Mouse (Mus musculus) cerebellum, adult 8-10 months (tissue): ENCODE data around the gene Pax7.

Experiments used
- DNase-seq: peaks from one replicate; pipeline ENCODE4 v3.0.0; 2022

The Pax7 gene

DNA sequence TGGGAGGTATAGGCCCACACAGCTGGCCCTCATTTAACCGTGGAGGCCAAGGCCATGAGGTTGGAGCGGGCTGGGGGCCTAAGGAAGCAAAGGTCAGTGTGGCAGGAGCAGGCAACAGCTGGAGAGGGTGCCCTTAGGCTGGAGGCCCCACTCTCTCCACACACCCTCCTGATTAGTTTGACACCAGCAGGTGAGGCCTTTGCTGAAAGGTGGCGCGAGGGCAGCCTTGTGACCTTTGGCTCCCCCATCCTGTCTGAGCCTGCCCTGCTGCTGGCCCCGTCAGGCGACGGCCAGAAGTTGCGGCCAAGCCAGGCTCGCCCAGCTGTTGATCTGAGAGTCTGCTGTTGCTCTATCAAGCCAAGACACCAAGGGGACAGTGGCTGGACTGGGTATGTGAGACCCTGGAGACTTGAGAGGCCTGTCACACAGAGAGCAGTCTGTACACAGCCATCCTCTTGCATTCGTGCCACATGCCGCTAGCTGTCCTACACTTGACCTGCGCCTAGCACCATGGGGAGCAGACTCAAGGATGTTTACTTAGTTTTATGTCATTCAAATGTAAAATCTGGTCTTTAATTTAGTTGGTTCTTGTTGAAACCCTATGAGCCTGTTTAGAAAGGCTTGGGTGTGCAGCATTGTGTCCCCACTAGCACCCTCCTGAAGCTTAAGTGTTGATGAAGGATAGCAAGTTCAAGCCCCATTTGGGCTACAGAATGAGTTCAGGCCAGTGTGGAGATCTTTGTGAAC lies 86.0 kb downstream of the Pax7 start:
- DNase-seq, result no peak

- no peak for DNase-seq
Measured at GRCm38 (mm10) chr4:139746177-139746576, 87.2 kb downstream of the Pax7 start.

- DNase-seq, result no peak
Measured at GRCm38 (mm10) chr4:139744765-139745395, 88.4 kb downstream of the Pax7 start.

GRCm38 (mm10) chr4:139743626-139744025 lies 89.7 kb downstream of the Pax7 start:
- DNase-seq, result no peak

GRCm38 (mm10) chr4:139737035-139737434 lies 96.3 kb downstream of the Pax7 start:
- no peak for DNase-seq

DNA sequence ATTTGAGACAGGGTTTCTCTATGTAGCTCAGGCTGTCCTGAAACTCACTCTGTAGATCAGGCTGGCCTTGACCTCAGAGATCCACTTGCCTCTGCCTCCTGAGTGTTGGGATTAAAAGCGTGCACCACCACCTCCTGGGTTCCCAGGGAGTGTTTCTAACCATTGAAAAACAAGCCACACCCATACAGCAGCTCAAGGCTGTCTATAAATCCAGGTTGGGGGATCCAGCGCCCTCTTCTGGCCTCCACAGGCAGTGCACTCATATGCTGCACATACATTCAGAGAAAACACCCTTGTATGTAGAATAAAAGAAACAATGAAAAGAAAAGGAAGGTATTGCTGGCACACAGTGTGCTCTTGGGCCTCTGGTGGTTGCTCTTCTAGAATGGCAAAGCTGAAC lies 106.2 kb downstream of the Pax7 start:
- DNase-seq, result no peak

- no peak for DNase-seq
Measured at GRCm38 (mm10) chr4:139725421-139725820, 107.9 kb downstream of the Pax7 start.

DNA sequence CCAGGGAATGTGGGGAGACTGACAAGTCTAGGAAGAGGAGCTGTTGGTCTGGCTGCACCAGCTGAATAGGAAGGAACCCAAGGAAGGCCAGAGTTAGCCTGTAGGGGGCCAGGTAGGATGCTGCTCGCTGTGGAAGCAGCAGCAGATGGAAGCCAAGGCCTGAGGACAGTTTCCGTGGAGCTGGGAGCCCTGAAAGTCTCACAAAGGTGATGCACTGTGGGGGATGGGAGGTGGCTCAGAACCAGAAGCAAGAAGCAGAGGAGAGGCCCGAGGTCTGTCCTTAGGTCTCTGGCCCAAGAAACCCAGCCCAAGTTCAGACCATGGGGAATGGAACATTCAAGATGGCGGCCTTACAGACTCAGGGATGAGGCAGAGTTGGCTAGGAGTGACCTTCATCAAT lies 109.0 kb downstream of the Pax7 start:
- no peak for DNase-seq

DNA sequence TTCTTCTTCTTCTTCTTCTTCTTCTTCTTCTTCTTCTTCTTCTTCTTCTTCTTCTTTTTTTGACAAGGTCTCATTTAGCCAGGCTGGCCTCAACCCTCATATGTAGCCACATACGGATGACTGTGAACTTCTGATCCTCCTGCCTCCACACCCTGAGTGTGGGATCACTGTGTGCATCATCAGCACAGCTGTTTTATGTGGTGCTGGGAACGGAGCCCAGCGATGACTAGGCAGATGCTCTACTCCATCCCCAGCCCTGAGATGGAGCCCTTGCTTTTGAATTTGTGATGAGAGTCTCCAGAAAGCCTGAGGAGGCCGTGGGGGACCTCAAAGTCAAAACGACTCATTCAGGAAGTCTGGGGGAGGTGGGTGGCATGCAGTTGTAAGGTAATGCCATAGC lies 114.3 kb downstream of the Pax7 start:
- DNase-seq, result no peak

- DNase-seq, result no peak
Measured at GRCm38 (mm10) chr4:139716477-139717169, 116.7 kb downstream of the Pax7 start.

GRCm38 (mm10) chr4:139715241-139715932 lies 117.9 kb downstream of the Pax7 start:
- DNase-seq, result no peak

DNA sequence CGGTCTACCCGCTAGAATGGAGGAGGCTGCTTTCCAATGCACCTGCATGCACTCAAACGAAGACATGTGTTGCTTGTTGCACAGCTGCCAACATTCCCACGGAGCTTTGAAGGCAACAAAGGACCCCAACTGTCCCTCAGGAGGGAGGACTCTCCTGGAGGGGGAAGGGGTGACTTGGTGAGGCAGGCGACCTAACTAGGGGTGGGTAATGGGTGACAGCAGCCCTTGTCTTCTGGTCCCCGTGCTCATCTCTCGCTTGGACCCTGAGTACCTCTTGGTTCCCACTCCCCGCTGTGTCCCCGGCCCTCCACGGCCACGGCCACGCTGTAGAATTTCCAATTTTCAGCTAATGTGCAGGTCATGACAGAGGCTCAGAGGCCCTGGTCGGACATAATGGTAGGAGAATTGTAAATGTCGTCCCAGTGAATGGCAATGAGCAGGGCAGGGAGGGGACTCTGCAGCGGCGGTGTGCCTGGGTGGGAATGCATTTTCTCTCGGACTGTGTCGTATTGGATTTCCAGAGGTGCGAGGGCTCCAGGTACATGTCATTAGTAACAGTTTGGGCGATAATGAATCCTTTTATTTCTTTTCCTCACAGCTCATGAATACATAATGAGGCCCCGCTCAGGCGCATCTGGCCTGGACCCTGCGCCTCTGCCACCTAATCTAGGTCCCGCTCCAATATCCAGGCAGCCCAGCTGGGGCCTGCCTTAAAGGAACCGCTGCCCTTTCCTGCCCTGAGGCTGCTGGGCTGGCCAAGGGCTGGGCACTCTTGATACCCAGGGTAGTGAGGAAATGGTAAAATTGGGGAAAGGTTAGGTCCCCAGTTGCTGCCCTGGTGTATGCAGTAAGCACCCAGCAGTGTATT lies 122.6 kb downstream of the Pax7 start:
- no peak for DNase-seq

GRCm38 (mm10) chr4:139705986-139706385 lies 127.3 kb downstream of the Pax7 start:
- DNase-seq, result no peak

DNA sequence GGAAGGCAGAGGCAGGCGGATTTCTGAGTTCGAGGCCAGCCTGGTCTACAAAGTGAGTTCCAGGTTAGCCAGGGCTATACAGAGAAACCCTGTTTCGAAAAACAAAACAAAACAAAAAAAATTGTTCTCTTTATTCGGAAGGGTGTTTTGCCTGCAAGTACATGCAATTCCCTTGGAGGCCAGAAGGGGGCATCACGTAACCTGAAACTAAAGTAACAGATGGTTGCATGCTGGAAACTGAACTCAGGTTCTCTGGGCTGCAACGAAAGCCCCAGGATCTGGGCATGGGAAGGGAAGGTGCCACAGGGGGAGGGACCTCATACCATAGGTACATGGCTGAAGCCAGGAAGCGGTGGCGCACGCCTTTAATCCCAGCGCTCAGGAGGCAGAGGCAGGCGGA lies 129.9 kb downstream of the Pax7 start:
- no peak for DNase-seq

GRCm38 (mm10) chr4:139702914-139703313 lies 130.4 kb downstream of the Pax7 start:
- DNase-seq, result no peak

- no peak for DNase-seq
Measured at GRCm38 (mm10) chr4:139698602-139699001, 134.7 kb downstream of the Pax7 start.

GRCm38 (mm10) chr4:139697755-139698154 lies 135.6 kb downstream of the Pax7 start:
- no peak for DNase-seq

DNA sequence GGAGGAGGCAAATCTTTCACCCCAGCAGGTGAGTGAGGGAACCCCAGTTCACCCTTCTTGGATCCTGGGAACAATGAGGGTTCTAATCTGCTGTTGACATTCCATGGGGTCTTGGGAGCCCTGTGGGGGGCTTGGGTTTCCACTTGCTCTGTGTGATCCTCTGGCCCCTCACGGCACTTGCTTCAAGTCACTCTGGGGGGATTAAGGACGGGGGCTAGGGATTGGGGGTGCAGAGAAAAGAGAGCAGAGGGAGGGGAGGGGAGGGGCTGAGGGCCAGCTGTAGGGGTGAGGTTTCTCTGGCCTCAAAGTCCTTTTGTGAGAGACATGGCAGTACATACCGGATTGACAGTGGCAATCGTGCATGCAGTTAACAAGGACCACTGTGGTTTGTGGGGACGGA lies 140.0 kb downstream of the Pax7 start:
- DNase-seq, result no peak

DNA sequence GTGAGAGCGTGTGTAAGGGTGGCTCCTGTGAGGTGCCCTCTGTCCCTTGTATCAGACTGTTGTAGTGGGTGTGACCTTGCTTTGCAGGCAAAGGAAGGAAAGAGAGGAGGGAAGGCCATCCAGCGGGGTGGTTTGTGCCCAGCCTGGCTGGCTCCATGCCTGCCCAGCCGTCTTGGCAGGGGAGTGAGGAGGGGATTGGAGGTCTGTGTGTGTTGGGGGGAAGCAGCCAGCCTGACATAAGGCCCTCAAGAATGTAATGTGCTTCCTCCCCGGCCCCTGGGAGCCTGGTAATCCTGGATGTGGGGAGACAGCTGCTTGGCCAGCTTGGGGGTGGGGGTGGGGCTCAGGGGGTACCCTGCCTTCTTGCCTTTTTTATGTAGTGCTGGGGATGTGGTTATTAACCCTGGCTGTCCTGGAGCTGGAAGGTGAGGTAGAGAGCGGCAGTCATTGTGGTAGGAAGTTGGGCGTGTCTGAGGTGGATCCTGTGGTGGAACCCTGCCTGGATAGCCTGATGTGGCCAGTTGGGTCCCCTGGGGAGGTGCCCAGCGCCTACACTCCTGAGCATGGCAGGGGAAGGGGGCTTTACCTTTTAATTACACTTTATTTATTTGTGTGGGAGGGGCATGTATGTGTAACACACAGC lies 143.6 kb downstream of the Pax7 start:
- DNase-seq, result no peak

GRCm38 (mm10) chr4:139688058-139688457 lies 145.3 kb downstream of the Pax7 start:
- no peak for DNase-seq
